Mouse (Mus musculus) urinary bladder, adult 18-20 months (tissue): ENCODE measurements around the gene Nrf1.

ENCODE experiments used
- DNase-seq, 2 experiments: peaks; one replicate each; pipeline ENCODE4 v3.0.0; 2022; ENCODE audit warnings: low spot score in 2 of 2, mixed read lengths in 2 of 2

Gene Nrf1

GRCm38 (mm10) chr6:30078938-30079529 is 31.2 kb downstream of the Nrf1 start:
- DNase-seq: no peak

DNA sequence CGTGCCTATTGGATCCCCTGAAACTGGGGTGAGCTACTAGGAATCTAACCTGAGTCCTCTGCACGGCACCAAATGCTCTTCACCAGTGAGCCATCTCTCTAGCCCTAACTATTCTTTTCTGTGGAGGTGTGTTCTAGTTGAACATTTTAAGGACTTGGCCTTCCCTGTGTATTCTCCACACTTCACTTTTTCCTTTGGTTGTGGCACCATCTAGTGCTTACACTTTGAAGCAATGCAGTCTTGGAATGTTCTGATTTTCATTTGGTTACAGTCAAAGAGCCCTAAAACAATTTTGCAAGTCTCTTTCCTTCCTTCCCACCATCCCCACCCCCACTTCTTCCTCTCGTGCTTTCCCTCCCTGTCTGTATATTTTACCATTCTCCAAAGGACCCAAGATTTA is 33.6 kb downstream of the Nrf1 start:
- no peak for DNase-seq

- DNase-seq: no peak
These were observed 35.5 kb downstream of the Nrf1 start for GRCm38 (mm10) chr6:30083307-30083706.

DNA sequence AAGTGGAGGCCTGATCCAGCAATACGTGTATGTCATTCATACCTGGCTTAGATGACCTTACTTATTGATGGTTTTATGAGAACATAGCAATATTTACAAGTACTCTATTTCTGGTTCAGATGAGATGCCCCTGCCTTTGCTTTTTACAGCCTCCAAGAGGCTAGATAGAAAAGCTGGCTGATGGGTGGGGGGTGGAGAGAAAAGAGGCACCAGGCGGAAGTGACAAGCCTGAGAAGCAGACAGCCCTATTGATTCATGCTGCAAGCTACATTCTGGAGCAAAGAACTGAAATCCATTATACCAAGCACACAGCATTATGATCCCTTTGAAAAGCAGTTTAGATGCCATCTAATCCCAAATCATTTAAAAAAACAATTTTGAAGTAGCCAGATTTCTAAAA is 37.6 kb downstream of the Nrf1 start:
- no peak for DNase-seq

DNA sequence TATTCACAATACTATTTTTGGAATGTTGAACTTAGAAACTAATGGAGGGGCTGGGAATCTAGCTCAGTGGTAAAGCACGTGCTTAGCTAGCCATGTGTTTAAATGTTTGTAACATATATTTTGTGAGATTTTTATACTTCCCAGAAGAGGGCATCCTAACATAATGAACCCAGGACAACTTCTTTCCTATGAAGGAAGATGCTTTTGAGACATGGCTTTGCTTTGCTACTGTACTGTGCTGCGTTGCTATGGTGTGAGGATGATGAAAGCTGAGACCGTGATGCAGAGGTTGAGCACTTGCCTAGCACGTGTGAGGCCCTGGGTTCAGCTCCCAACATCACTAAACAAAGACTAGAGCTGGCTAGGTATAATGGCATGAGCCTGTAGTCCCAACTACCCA is 43.4 kb downstream of the Nrf1 start:
- no peak for DNase-seq

DNA sequence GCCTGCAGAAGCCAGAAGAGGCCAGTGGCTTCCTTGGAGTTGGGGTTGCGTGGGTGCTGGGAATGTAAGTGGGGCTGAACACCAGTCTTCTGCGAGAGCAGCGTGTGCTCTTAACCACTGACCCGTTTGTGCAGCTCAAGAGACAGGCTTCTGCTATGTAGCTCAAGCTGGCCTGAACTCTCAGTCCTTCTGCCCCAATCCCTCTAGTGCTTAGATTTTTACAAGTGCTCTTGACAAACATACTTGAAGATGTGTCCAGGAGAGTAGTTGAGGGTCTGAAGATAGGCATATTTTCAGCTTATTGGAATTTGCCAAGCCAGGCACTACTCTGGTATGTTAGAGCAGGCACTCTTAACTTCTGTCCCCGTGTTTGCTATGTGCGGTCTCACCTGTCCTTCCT is 45.0 kb downstream of the Nrf1 start:
- DNase-seq: no peak

GRCm38 (mm10) chr6:30101773-30102415 is 54.1 kb downstream of the Nrf1 start:
- DNase-seq: no peak

DNA sequence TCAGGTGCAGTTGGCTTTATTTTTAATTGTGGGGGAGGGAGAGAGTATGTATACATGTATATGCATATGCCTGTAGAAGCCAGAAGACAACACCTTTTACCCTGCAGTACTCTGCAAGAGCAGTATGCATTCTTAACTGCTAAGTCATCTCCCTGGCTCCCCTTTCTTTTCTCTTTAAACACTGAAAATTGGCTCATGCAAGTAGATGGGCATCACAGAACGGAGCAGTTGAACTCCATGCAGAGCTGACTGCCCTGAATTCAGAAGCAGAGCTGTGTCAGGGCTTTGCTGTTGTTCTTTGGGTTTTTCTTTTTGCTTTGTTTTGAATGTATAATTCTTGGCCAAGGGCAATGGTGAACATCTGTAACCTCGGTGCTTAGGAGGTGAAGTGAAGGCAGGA is 58.3 kb downstream of the Nrf1 start:
- DNase-seq: no peak

GRCm38 (mm10) chr6:30107456-30107855 is 59.7 kb downstream of the Nrf1 start:
- DNase-seq: no peak

DNA sequence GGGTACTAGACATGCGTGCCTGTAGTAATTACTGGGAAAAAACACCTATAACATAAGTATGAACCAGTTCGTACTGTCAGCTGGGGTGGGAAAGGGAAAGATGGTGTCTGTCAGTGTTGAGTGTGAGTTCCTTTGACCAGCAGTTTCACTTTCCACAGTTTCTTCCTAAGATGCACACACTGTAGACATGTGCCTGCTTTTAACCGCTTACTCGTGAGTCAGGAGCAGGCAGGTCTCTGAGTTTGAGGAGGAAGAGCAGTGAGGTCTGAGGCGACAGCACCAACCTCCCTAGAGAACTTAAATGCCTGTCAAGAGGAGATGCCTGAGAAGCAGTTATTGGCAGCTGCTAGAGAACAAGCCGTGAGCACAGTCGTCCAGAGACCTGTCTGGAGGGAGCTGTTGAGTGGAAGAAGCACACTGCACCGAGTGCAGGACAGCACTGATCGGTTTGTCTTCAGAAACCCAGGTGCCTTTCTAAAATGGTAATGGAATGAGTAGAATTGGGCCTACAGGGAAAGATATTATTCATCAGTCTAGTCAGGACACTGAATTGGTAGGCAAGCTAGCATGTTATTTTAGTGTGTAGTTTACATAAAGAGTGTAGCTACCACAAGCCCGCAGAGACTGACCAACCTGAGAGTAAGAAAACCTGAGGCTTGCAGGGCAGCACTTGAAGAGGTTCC is 62.2 kb downstream of the Nrf1 start:
- no peak for DNase-seq

GRCm38 (mm10) chr6:30112349-30113132 is 64.8 kb downstream of the Nrf1 start:
- no peak for DNase-seq

DNA sequence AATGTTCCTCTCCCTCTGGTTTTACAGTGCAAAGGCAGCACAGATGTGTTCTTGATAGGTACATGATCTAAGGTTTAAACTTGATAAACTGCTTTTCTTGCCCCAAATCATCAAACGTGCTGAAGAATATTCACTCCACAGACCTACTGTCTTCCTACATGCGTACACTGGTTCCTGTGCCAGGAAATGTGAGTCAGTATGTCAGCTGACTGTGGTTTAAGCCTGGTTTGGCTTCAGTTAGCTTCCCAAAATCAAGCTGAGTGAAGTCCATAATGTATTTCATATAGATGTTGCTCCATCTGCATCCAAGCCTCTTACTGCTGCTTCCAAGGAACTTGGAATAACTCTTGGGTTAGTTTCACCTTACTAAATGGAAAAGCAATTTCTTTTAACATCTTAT is 66.3 kb downstream of the Nrf1 start:
- no peak for DNase-seq

GRCm38 (mm10) chr6:30121152-30121551 is 73.4 kb downstream of the Nrf1 start:
- no peak for DNase-seq

- peak in 1 of 2 experiments; percentile 3 for DNase-seq
These were observed 73.8 kb downstream of the Nrf1 start for GRCm38 (mm10) chr6:30121600-30121999.

GRCm38 (mm10) chr6:30123391-30123790 is 75.6 kb downstream of the Nrf1 start:
- DNase-seq: no peak

GRCm38 (mm10) chr6:30126060-30126459 is 78.3 kb downstream of the Nrf1 start:
- DNase-seq: no peak

DNA sequence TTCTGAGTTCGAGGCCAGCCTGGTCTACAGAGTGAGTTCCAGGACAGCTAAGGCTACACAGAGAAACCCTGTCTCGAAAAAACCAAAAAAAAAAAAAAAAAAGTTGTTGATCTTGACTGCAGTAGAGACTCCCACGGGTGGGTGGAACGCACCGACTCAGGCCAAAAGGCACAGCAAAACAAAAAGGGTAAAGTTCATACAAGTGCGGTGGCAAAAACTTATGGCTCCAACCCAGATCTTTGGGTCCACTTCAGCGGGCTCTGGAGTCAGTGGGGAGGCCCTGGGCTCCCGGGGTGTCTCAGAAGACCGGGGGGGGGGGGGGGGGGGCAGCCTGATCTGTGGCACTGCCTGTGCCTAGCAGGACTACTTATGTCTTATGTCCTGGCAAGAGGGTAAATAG is 79.0 kb downstream of the Nrf1 start:
- DNase-seq: no peak

- DNase-seq: no peak
These were observed 84.6 kb downstream of the Nrf1 start for GRCm38 (mm10) chr6:30132399-30132798.

DNA sequence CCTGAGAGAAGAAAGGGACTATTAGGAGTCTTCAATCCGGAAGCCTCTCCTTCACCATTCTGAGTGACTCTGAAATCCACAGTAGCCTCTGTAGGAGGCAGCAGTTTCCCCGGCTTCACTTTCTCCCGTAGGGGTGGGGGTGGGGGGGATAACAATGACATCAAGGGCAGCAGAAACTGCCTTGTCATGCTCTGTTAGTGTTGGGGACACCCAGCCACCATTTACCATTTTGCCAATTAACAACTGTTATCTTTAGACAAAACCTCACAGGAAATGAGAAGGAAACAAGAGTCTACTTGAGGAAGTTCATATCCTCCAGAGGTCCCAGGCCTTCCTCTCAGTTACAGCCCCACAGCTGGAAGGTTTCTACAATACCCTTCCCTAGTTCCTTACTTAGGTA is 87.8 kb downstream of the Nrf1 start:
- DNase-seq: no peak

DNA sequence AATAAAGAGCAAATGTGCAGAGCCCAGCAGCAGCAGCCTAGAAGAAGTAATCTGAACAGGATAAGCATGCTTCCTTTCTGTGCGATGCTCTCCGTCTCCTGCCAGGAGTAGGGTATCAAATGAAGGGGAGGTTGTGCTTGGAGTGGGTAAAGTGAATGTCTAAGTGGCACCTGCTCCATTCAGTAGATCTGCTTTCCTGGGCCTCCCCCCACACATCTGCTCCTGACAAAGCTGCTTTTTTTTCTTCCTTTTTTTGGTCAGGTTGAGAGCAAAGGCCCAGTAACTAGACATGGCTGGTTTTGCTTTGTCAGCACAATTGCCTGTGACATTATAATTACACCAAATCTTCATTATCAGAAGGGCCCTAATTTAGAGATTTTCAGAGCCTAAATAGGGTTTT is 89.4 kb downstream of the Nrf1 start:
- DNase-seq: no peak

GRCm38 (mm10) chr6:30139329-30140045 is 91.7 kb downstream of the Nrf1 start:
- DNase-seq: no peak

DNA sequence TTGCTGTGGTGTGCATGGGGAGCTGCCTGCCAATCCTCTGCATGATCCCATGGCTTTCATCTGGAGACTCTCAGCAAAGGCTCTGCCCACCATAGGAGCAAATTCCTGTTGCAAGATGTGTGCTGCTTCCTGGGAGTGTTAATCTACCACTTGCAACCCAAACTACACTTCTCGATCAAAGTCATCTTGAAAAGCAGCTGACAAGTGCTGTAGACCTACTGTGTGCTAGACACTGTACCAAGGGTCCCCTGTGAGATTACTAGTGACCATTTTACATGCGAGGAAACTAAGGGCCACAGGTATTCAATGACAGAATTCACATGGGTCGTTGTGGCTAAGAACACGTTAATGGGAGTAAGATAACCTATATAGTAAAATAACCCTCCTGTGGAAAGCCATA is 95.5 kb downstream of the Nrf1 start:
- no peak for DNase-seq
